Mouse (Mus musculus) kidney, embryonic 14.5 days (tissue): Measurements from ENCODE around the gene Lypd8. TPM values are rescaled to one million over a fixed set of nuclear protein-coding genes. Genes with fewer than 3 reads are reported as not detected.
"Not testable (repeated sequence)": the region's sequence is repeated elsewhere in the genome, so short reads cannot be mapped to it uniquely, and the experiment has no call there.

Experiments used
- ATAC-seq: fragments of 200-750 bp; cut with Nextera tagmentation; 2 replicates; pipeline ENCODE4 v1.8.0; 2017; ENCODE audit warnings: moderate number of reproducible peaks, mild to moderate bottlenecking, moderate TSS enrichment, moderate library complexity; ENCODE audit not compliant: low FRiP score, low TSS enrichment
- H3K27ac ChIP-seq: fragments of 300-500 bp; sonication (generic); 2 replicates; pipeline ENCODE4 v1.5.1; 2014; ENCODE audit warnings: low read depth, mild to moderate bottlenecking, low read length, moderate library complexity, mixed read lengths
- H3K27me3 ChIP-seq: fragments of 300-500 bp; sonication (generic); 2 replicates; pipeline ENCODE4 v1.6.1; 2014; ENCODE audit warnings: mild to moderate bottlenecking, low read length; ENCODE audit not compliant: control insufficient read depth, insufficient read depth
- H3K36me3 ChIP-seq: fragments of 300-500 bp; sonication (generic); 2 replicates; pipeline ENCODE4 v1.6.1; 2014; ENCODE audit warnings: low read length, mixed read lengths; ENCODE audit not compliant: control insufficient read depth, insufficient read depth
- H3K4me1 ChIP-seq: fragments of 300-500 bp; sonication (generic); 2 replicates; pipeline ENCODE4 v1.6.1; 2014; ENCODE audit warnings: low read length, mixed read lengths; ENCODE audit not compliant: control insufficient read depth, insufficient read depth
- H3K4me2 ChIP-seq: fragments of 300-500 bp; sonication (generic); replicated peaks from 2 replicates; pipeline ENCODE4 v1.6.1; 2014; ENCODE audit warnings: low read depth, mild to moderate bottlenecking, low read length
- H3K4me3 ChIP-seq: fragments of 300-500 bp; sonication (generic); 2 replicates; pipeline ENCODE4 v1.5.1; 2014; ENCODE audit warnings: mild to moderate bottlenecking, low read length
- H3K9ac ChIP-seq: fragments of 300-500 bp; sonication (generic); 2 replicates; pipeline ENCODE4 v1.6.1; 2014; ENCODE audit warnings: low read depth, mild to moderate bottlenecking, low read length, moderate library complexity
- H3K9me3 ChIP-seq: fragments of 300-500 bp; sonication (generic); 2 replicates; pipeline ENCODE4 v1.6.1; 2016; ENCODE audit warnings: low read length; ENCODE audit not compliant: control insufficient read depth
- WGBS: fragments of 180-500 bp; shearing (Covaris S2); extraction: QIAGEN DNeasy Blood & Tissue Kit; methylation state at CpG from one replicate; pipeline ENCODE4 v1.1.7; 2014; 5-methylcytosine and 5-hydroxymethylcytosine counted together
- polyA plus RNA-seq: library from polyadenylated mRNA; unstranded; fragments of >200 nt; fragmentation: Nextera tagmentation; extraction: Ambion mirVana; gene quantifications from 2 replicates; pipeline ENCODE4 v1.2.1, GENCODE M21; 2014

Gene Lypd8
- polyA plus RNA-seq, 1 experiment from 2014 or later = not detected

- no peaks in the 10 kb centered on the region for H3K9me3 ChIP-seq
- H3K4me3 ChIP-seq = no peak overlapping the region
- no peak for ATAC-seq
- no peaks in the 10 kb centered on the region for H3K27me3 ChIP-seq
- H3K9ac ChIP-seq = no peak overlapping the region
- 52% methylated on average over 7 of the region's 7 CpGs for WGBS
- H3K4me1 ChIP-seq = no peaks in the 10 kb centered on the region
- no peak overlapping the region for H3K4me2 ChIP-seq
- H3K36me3 ChIP-seq = no peaks in the 10 kb centered on the region; the same call in 1 of the 2 replicates
- H3K27ac ChIP-seq = no peak overlapping the region
Observed at GRCm38 (mm10) chr11:58352681-58353548, 25.9 kb upstream of the Lypd8 start.

- Histone ChIP-seq H3K4me2 (no peak overlapping the region), H3K9ac (no peak overlapping the region), H3K27me3 (no peaks in the 10 kb centered on the region), H3K4me1 (no peaks in the 10 kb centered on the region), H3K36me3 (no peaks in the 10 kb centered on the region; the same call in 1 of the 2 replicates), H3K4me3 (no peak overlapping the region), H3K9me3 (no peaks in the 10 kb centered on the region), H3K27ac (no peak overlapping the region)
- no peak for ATAC-seq
- 80% methylated on average over 3 of the region's 3 CpGs for WGBS
Observed at GRCm38 (mm10) chr11:58353709-58354108, 25.1 kb upstream of the Lypd8 start.

- no peaks in the 10 kb centered on the region for H3K4me1 ChIP-seq
- no peak overlapping the region for H3K9ac ChIP-seq
- 34% methylated on average over 10 of the region's 10 CpGs for WGBS
- H3K4me3 ChIP-seq = no peak overlapping the region
- H3K4me2 ChIP-seq = no peak overlapping the region
- H3K27ac ChIP-seq = no peak overlapping the region
- no peaks in the 10 kb centered on the region for H3K27me3 ChIP-seq
- no peaks in the 10 kb centered on the region for H3K9me3 ChIP-seq
- no peaks in the 10 kb centered on the region for H3K36me3 ChIP-seq
- no peak for ATAC-seq
Observed at GRCm38 (mm10) chr11:58354476-58354875, 24.4 kb upstream of the Lypd8 start.

DNA sequence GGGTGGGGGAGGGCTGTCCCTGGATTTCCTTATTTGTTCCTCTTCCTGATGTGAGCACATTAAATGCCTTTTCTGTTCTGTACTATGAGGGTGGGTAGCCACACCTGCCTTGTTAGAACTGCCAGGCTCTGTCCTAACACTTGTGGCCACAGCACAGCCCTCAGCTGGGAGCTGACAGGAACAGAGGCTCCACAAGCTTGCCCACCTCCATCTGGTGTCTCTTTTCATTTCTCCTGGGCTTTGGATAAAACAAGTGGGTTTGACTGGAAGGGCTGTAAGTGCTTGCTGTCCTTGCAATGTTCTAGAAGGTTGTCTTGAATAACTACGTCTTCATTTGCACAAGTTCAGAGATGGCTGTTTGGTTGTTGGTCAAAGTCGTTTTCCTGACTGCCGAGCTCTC, 23.9 kb upstream of the Lypd8 start:
- H3K27me3 ChIP-seq = no peaks in the 10 kb centered on the region
- H3K4me3 ChIP-seq = no peak overlapping the region
- H3K9ac ChIP-seq = no peak overlapping the region
- H3K4me1 ChIP-seq = no peaks in the 10 kb centered on the region
- H3K9me3 ChIP-seq = no peaks in the 10 kb centered on the region
- H3K27ac ChIP-seq = no peak overlapping the region
- H3K4me2 ChIP-seq = no peak overlapping the region
- no peaks in the 10 kb centered on the region for H3K36me3 ChIP-seq
- WGBS = 65% methylated on average over 3 of the region's 3 CpGs
- ATAC-seq = no peak

- no peaks in the 10 kb centered on the region for H3K36me3 ChIP-seq
- no peaks in the 10 kb centered on the region for H3K27me3 ChIP-seq
- no peak overlapping the region for H3K9ac ChIP-seq
- no peak for ATAC-seq
- WGBS = 89% methylated on average over 3 of the region's 3 CpGs
- H3K9me3 ChIP-seq = no peaks in the 10 kb centered on the region
- no peak overlapping the region for H3K27ac ChIP-seq
- no peak overlapping the region for H3K4me2 ChIP-seq
- H3K4me1 ChIP-seq = no peaks in the 10 kb centered on the region
- H3K4me3 ChIP-seq = no peak overlapping the region
Observed at GRCm38 (mm10) chr11:58357042-58357441, 21.8 kb upstream of the Lypd8 start.

DNA sequence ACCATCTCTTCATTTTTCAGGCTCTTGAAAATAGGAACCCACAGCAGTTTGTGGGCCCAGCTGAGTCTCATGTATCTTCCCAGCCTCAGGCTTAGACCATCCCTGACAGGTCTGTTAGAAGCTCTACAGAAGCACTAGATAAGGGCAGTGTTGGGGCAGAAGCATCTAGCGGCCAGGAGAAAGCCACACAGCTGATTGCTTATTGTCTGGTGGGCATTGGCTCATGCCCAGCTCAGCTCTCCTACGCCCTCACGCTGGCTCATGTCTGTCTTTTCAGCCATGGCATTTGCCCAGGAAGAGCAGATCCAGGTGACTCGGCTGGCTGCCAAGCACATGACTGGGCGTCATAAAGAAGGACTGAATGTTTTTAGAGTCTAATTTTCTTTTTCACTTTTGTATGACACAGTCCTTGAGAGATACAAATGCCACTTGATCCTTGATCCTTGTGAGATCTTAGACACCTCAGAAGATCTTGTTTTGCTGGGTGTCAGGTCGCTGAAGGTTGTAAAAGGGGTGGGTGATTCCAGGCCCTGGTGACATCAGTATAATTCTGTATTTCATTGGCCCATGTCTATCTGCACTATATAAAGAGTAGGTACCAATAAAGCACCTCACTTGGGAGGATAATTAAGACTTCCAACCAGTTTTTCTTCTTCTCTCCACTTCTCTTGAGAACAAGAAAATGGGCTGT, 20.9 kb upstream of the Lypd8 start:
- H3K9ac ChIP-seq = no peak overlapping the region
- no peak overlapping the region for H3K4me3 ChIP-seq
- no peaks in the 10 kb centered on the region for H3K36me3 ChIP-seq
- WGBS = 81% methylated on average over 6 of the region's 6 CpGs
- no peaks in the 10 kb centered on the region for H3K9me3 ChIP-seq
- no peaks in the 10 kb centered on the region for H3K4me1 ChIP-seq
- no peak overlapping the region for H3K4me2 ChIP-seq
- no peaks in the 10 kb centered on the region for H3K27me3 ChIP-seq
- no peak for ATAC-seq
- no peak overlapping the region for H3K27ac ChIP-seq

DNA sequence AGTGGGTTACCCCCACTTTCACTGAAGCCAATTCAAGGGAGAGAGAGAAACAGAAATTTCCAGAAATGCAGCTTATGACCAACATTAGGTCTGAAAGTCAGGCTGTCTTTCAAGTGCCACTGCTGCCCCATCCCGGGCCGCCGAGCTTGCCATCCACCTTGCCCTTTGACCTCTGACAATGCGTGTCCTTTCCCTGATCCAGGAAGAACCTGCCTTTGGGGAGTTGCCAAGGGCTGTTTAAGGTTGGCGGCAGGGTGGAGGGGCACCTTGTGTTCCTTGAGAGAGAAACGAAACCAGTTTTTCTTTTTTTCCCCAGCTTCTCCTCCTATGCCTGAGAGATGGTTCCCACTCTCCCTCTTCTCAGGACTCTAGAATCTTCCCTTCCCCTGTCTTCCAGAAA, 16.3 kb upstream of the Lypd8 start:
- H3K4me2 ChIP-seq, H3K9ac ChIP-seq, H3K27me3 ChIP-seq, H3K4me1 ChIP-seq, ATAC-seq, H3K9me3 ChIP-seq, H3K36me3 ChIP-seq, H3K4me3 ChIP-seq, H3K27ac ChIP-seq: not testable (repeated sequence)
- WGBS = no CpG with 5 or more reads among the region's 6 CpGs

DNA sequence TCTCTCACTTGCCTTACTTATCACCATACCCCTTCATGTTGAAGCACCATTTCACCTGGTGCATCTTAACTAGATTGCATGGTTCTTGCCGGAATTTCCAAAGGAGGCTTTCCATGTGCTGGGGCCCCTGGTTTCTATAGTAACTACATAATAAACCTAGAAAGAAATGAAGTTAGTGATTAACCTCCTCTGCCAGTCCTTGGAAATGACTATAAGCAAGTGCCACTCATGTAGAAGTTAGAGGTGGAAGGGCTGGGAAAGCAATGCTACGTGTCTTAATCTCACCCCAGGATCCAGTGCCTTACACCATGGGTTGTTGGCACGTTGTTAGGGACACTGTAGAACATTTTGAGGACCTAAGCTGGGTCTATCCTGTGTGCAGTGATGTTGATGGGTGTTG, 14.4 kb upstream of the Lypd8 start:
- no peaks in the 10 kb centered on the region for H3K36me3 ChIP-seq
- peak overlapping the region; percentile 49; the same call in 1 of the 2 replicates for H3K27ac ChIP-seq
- H3K4me1 ChIP-seq = no peaks in the 10 kb centered on the region
- no peak overlapping the region for H3K9ac ChIP-seq
- WGBS = 49% methylated on average over 3 of the region's 3 CpGs
- H3K4me2 ChIP-seq = no peak overlapping the region
- H3K4me3 ChIP-seq = no peak overlapping the region
- no peaks in the 10 kb centered on the region for H3K27me3 ChIP-seq
- H3K9me3 ChIP-seq = no peaks in the 10 kb centered on the region
- ATAC-seq = 0 out of 2 replicates have a peak, but pooled peaks have one; percentile 32

GRCm38 (mm10) chr11:58366191-58366590, 12.7 kb upstream of the Lypd8 start:
- not testable (repeated sequence) for ATAC-seq
- WGBS = no CpG with 5 or more reads among the region's 6 CpGs

More at GRCm38 (mm10) chr11:58366191-58366590, 12.7 kb upstream of the Lypd8 start:
- H3K4me2 ChIP-seq, H3K27me3 ChIP-seq, H3K4me3 ChIP-seq, H3K9ac ChIP-seq, H3K9me3 ChIP-seq, H3K36me3 ChIP-seq, H3K27ac ChIP-seq, H3K4me1 ChIP-seq: not testable (repeated sequence)
